ENCODE assay signal across 8 mouse cellular contexts in genomic region chr6:11907269-11908032, GRCm38 (mm10). TPM values are rescaled to one million over a fixed set of nuclear protein-coding genes. Genes with fewer than 3 reads are reported as not detected.
DNase-seq lines count a peak whose midpoint lies in the region; ATAC-seq lines count a peak whose summit lies in the region.

Gene Ndufa4, minus strand, starts transcription at chr6:11907497.
Gene Phf14, plus strand, starts transcription at chr6:11907809.

- ATAC-seq in megakaryocyte progenitor cell, adult 5-6 weeks (replicated peaks; ENCODE audit: poor library complexity), result peak; percentile 93

- DNase-seq in adipocyte (ENCODE audit: low spot score), result peak; percentile 98
- DNase-seq in embryo, embryonic 10 days (ENCODE audit: low spot score), result peak; percentile 92
- DNase-seq in gastrocnemius, postnatal 10 days, result peak; percentile 89
- peak; percentile 95 for DNase-seq in induced T-regulatory cell, adult 2 months (ENCODE audit: low read depth)
- DNase-seq in left cerebral cortex, adult 9 months (ENCODE audit: low spot score in 2 of 2), result peak; percentile 85 to 94
- DNase-seq in right cerebral cortex, postnatal 14 days, result peak; percentile 86
- peak; percentile 92 for DNase-seq in urinary bladder, postnatal 36 days (ENCODE audit: low spot score in 2 of 2)

RNA-seq across cellular contexts. Expression of gene Ndufa4, which starts in this region (rescaled TPM):
- total RNA-seq in gastrocnemius, postnatal 10 days (2021), result 1,000 to 10,000 TPM; 1,041 to 1,152 TPM
- total RNA-seq in megakaryocyte progenitor cell, adult 5-6 weeks (2015), result 690 and 719 TPM in 2 replicates
- total RNA-seq in megakaryocyte progenitor cell, adult 5-6 weeks (2017), result 382 and 561 TPM in 2 replicates

RNA-seq across cellular contexts. Expression of gene Phf14, which starts in this region (rescaled TPM):
- total RNA-seq in gastrocnemius, postnatal 10 days (2021), result 10 to 100 TPM; 35.5 to 38.3 TPM
- total RNA-seq in megakaryocyte progenitor cell, adult 5-6 weeks (2015), result 90.8 and 105 TPM in 2 replicates
- 83.4 and 109 TPM in 2 replicates for total RNA-seq in megakaryocyte progenitor cell, adult 5-6 weeks (2017)

Comparison
In these comparisons a context has a peak if more than half of its experiments do, and no peak if none do; other contexts are left out.
1. Peak in every context shown above with its lines: DNase-seq and ATAC-seq.